Mouse (Mus musculus) T-helper 17 cell (primary cell): ENCODE measurements around the gene Slc29a4.

Experiments used
- in situ Hi-C, 2 experiments: fragments of 300-600 bp; cut with MboI, MseI; formaldehyde crosslinking; loops; 1 replicate in 1 of 2; 2 replicates in 1 of 2; pipeline ENCODE4 v1.15.1; 2025; ENCODE audit warnings: high pct_unique_total_duplicates in 2 of 2

Gene Slc29a4

GRCm38 (mm10) chr5:142694627-142695340 is 2.5 kb downstream of the Slc29a4 start:
- in situ Hi-C loops: no loop called here

DNA sequence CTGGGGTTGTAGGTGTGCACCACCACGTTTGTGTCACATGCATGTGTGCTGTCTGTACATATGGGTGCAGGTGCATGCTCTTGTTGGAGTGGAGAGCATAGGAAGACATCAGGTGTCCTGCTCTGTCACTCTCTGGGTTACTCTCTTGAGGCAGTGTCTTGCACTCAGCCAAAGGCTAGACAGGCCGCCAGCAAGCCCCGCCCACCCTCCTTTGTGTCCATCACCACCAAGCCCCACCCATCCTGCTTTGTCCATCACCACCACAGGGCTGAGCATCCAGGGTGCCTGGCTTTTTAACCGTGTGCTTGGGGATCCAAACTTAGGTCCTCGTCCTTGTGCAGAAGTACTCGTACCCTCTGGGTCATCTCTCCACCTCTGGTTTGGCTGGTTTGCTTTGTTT is 3.9 kb downstream of the Slc29a4 start:
- in situ Hi-C loops: no loop called here

DNA sequence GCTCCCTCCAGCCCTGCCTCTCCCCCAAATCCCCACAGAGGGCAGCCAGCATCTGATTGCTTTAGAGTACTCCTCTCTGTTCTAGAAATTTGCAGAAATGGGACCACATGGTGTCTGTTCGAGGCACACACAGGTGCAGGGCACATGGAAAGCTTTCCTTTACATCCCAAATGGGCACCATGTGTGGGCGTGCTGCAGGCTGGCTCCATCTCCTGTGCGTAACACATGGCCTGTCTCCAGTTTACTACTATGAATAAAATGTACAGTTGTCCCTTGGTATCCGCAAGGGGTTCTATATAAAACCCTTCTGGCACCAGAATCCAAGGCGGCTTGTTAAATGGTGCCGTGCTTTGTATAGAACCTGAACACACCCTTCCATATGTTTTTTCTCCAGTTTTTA is 4.6 kb downstream of the Slc29a4 start:
- in situ Hi-C loops: no loop called here

DNA sequence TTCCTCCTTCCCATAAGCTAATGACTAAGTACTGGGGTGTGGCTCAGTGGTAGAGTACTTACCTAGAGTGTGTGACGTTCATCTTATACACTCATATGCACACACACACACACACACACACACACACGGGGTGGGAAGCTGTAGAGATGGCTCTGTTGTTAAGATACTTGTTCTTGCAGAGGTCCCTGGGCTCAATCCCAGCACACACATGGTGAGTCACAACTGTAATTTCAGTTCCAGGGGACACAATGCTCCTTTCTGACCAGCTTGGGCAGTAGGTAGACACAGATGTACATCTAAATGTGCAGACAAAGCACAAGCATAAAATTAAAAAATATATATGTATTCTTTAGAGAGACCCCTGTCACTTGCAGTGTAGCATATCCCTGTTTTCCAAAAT is 5.4 kb downstream of the Slc29a4 start:
- in situ Hi-C loops: no loop called here

DNA sequence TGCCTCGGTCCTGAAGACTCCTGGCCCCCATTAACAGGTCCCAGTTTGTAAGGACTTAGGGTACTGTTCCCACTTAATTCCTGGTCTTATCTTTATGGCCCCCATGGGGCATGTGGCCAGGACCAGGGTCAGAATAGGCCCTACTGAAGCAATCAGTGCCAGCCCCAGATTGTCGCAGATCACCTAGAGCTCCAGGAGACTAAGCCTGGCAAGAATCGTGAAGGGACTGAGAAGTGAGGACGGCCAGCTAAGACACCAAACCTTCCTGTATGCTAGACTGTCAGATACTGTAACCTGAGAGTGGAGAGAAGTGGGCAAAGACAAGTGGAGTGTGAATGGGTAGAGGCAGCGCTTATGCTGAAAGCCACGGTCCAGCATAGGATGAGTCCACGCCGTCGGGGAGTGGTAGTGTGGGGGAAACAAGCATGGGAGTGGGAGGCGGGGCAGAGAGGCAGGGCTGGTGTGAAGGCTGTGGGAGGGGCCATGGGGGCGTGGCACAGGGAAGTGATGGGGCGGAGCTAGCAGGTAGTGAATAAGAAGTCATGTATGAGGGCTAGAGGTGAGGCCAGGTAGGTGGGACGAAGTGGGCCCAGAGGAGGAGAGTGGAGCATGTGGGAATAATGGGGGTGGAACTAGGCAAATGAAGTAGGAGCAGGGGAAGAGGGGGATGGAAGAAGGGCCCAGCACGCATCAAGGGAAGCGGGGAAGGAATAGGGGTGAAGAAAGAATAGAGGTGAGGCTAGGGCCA is 8.7 kb downstream of the Slc29a4 start:
- in situ Hi-C loops: no loop called here

- in situ Hi-C loops: no loop called here
Observed at GRCm38 (mm10) chr5:142701651-142702510, 9.6 kb downstream of the Slc29a4 start.

GRCm38 (mm10) chr5:142702511-142703138 is 10.3 kb downstream of the Slc29a4 start:
- in situ Hi-C loops: no loop called here

GRCm38 (mm10) chr5:142703569-142703968 is 11.3 kb downstream of the Slc29a4 start:
- in situ Hi-C loops: no loop called here

DNA sequence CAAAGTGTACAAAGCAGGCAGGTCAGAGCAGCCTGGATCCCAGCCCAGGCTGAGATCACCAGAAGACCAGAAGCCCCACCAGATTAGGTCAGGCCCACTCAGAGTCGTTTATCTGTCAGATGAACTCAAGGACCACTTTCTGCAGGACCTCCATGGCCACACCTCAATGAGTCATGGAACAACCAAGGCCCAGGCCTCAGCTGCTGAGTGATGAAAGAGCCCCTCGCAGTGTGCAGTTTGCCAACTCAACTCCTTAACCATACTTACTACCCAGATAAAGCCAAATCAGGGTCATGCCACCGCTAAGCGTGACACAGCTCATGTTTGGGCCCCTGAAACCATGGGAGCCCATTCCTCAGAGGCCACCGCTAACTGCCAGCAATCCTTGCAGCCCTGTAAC is 15.4 kb downstream of the Slc29a4 start:
- in situ Hi-C loops: no loop called here

- in situ Hi-C loops: no loop called here
Observed at GRCm38 (mm10) chr5:142709436-142709835, 17.1 kb downstream of the Slc29a4 start.

GRCm38 (mm10) chr5:142712373-142712772 is 20.1 kb downstream of the Slc29a4 start:
- in situ Hi-C loops: loop anchor here (10.0 kb wide), 2 partner anchors 58 to 158 kb away; partner anchors contain the start of gene Radil (in 1 of the 2)

DNA sequence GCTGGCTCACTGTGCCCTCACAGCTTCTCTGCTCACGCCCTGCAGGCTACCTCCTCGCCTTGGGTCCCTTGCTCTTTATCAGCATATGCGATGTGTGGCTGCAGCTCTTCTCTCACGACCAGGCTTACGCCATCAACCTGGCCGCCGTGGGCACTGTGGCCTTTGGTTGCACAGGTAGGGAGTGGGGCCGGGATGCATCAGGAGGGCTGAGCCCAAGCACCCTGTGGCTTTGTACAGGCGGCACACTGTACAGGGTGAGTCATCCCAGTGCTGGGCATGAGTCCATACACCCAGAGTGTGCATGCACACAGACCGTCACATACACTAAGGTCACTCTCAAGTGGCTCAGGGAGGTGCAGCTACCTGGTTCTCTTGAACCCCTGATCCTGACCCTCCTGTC is 21.7 kb downstream of the Slc29a4 start:
- in situ Hi-C loops: loop anchor here (10.0 kb wide), 2 partner anchors 59 to 159 kb away; partner anchors contain the start of gene Radil (in 1 of the 2)

DNA sequence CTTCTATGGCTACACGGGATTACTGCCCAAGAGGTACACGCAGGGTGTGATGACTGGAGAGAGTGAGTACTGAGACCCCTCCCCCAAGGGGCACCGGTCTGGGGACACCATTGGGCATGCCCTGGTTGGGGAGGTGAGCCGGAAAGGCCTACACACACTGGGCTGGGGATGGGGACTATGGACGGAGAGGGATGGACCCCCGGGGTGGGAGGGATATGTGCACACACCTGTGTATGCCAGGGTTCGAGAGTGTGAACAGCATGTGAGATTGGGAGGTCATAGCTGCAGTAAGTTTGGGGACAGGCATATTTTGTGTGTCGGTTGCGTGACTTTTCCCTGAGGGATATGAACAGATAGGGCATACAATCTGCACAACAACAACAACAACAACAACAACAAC is 22.7 kb downstream of the Slc29a4 start:
- in situ Hi-C loops: loop anchor here (5.0 to 10.0 kb wide), 3 partner anchors 60 to 160 kb away; partner anchors contain the start of gene Radil (in 1 of the 2)

- in situ Hi-C loops: loop anchor here (5.0 to 10.0 kb wide), 3 partner anchors 61 to 161 kb away; partner anchors contain the start of gene Radil (in 1 of the 2)
Observed at GRCm38 (mm10) chr5:142716056-142716455, 23.7 kb downstream of the Slc29a4 start.

GRCm38 (mm10) chr5:142718037-142718436 is 25.7 kb downstream of the Slc29a4 start:
- in situ Hi-C loops: loop anchor here (5.0 to 10.0 kb wide), 3 partner anchors 63 to 163 kb away; partner anchors contain the start of gene Radil (in 1 of the 2)

GRCm38 (mm10) chr5:142718486-142718885 is 26.2 kb downstream of the Slc29a4 start:
- in situ Hi-C loops: loop anchor here (5.0 to 10.0 kb wide), 3 partner anchors 64 to 164 kb away; partner anchors contain the start of gene Radil (in 1 of the 2)

DNA sequence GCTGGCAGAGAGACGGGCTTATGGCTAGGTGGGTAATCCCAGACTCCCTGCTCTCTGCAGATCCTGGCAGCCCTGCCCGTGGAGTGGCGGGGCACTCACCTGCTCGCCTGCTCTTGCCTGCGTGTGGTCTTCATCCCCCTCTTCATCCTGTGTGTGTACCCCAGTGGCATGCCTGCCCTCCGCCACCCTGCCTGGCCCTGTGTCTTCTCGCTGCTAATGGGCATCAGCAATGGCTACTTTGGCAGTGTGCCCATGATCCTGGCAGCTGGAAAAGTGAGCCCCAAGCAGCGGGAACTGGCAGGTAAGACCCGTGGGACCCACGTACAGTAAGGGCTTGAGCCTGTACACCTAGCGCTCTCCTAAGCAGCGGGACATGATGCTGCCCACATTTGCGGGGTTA is 27.6 kb downstream of the Slc29a4 start:
- in situ Hi-C loops: loop anchor here (5.0 to 10.0 kb wide), 3 partner anchors 65 to 165 kb away; partner anchors contain the start of gene Radil (in 1 of the 2)

DNA sequence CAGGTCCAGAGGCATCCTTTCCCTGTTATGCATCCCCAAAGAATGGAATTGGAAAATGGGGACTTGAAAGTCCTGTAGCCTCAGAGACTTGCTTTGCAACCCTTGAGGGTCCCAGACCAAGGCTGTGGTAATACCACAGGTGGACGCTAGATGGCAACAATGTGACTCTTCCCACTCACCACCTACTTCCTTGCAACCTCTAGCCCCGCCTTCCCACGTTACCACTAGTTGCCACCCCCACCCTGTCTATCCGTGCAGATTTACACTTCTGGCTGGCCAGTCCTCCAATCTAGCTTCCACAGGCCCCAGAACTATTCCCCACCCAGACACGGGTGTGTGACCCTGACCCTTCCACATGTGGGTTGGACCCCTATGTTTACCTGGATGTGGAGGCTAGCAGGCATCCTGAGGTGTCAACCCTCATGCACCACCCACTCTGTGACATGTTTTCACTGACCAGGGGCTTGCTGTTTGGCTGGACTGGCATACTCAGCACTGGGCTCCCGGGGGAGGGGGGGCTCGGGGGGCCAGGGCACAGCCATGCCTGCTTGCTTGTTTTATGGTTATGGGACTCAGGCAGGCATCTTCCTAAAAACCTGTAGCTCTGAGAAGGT is 31.3 kb downstream of the Slc29a4 start:
- in situ Hi-C loops: no loop called here

DNA sequence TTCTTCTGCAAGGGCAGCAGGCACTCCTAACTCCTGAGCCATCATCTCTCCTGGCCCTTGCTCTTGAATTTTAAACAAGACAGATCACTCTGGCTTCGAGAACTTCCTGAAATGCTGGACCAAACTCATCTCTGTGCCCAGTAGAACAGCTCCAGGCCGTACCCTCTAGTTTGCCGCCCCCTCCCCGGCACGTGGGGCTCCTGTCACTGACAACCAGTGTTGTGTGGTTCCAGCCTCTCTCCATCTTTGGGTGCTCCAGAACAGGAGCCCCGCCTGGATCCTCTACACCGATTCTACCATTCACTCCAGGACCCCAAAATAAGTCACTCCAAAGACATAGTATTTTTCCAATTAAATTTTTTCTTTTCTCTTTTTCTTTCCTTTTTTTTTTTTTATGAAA is 32.0 kb downstream of the Slc29a4 start:
- in situ Hi-C loops: no loop called here

- in situ Hi-C loops: no loop called here
Observed at GRCm38 (mm10) chr5:142726748-142727147, 34.4 kb downstream of the Slc29a4 start.
